Mouse (Mus musculus) bone marrow macrophage, adult 2 months (primary cell): ENCODE data around the gene Pcsk1n.

Experiments used
- CTCF ChIP-seq: IDR thresholded peaks from 2 replicates; pipeline ENCODE4 v1.5.1; 2012; ENCODE audit warnings: low read depth, mild to moderate bottlenecking, low read length, moderate library complexity
- POLR2A ChIP-seq: IDR thresholded peaks from 2 replicates; pipeline ENCODE4 v1.6.1; 2012; ENCODE audit warnings: mild to moderate bottlenecking, low read depth, low read length, borderline replicate concordance

- TF ChIP-seq CTCF, result no peak
- TF ChIP-seq POLR2A, result no peak
Observed at GRCm38 (mm10) chrX:7968226-7968625, 48.6 kb downstream of the Pcsk1n start.
